Mouse (Mus musculus): Measurements from ENCODE around the gene Pskh1. TPM values are rescaled to one million over a fixed set of nuclear protein-coding genes. Genes with fewer than 3 reads are reported as not detected.

Gene Pskh1
- total and polyA plus RNA-seq, 3 experiments = 12.9 to 26.2 TPM; not detected in 1

DNA sequence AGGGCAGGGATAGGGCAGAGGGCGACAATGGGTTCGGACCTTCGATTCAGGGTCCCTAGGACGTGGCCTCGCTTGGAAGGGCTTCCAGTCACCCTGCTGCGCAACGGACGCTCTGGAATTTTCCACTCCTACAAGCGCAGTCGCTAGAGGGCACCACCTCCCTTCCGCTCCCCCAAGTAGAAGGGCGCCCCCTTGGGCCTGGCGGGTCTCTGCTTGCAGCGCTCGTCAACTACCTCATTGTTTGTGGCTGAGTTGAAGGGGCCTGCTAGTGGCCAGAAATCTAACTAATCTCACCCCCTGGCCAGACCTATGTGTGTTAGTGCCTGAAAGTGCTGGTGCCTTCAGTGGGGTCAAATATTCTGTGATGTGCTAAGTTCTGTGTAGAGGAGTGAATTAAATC, 79.1 kb downstream of the Pskh1 start, which contains the start of gene Dpep3:
Dpep3 (minus strand) TSS at position 105 of the 400 bp plus-strand sequence.
- peaks cover 3 to 10% of the 10 kb centered on the region in 2 experiments; a peak in 3 of 4 replicates for H3K4me1 ChIP-seq (ENCODE audit: control insufficient read depth in 1 of 2, insufficient read depth in 2 of 2, low read length in 2 of 2)
- no peak for DNase-seq (ENCODE audit: low read depth, low spot score)
- no peaks in the 10 kb centered on the region for H3K27me3 ChIP-seq (ENCODE audit: control insufficient read depth in 1 of 2, insufficient read depth in 2 of 2, low read length in 2 of 2)
- no peaks in the 10 kb centered on the region for H3K79me2 ChIP-seq (ENCODE audit: control insufficient read depth, insufficient read depth, low read length, poor library complexity)
- H3K9ac ChIP-seq (ENCODE audit: control insufficient read depth, low read depth, low read length, poor library complexity, severe bottlenecking) = no peak within 1 kb of the TSS
- H3K4me3 ChIP-seq (ENCODE audit: control insufficient read depth in 1 of 2, insufficient read depth in 1 of 2, low read depth in 2 of 2, low read length in 2 of 2) = no peak within 1 kb of the TSS
- no peak within 1 kb of the TSS for H3K27ac ChIP-seq (ENCODE audit: control insufficient read depth, low read depth, low read length)
- no peak for TF ChIP-seq HCFC1 (IDR thresholded peaks at IDR 0.05; ENCODE audit: low read depth, low read length)
- no peak for TF ChIP-seq POLR2A (IDR thresholded peaks at IDR 0.05; ENCODE audit: control insufficient read depth in 1 of 2, insufficient read depth in 1 of 2, low read depth in 1 of 2, low read length in 2 of 2, poor library complexity in 1 of 2)
- no peak for TF ChIP-seq ELF1 (IDR thresholded peaks at IDR 0.05; ENCODE audit: low read depth, low read length)
- peak in 2 of 3 experiments; percentile 41 to 52; a peak in 4 of 6 replicates for TF ChIP-seq CTCF (IDR thresholded peaks at IDR 0.05 in 2 of 3, conservative IDR thresholded peaks at IDR 0.05 in 1 of 3; ENCODE audit: control insufficient read depth in 1 of 3, insufficient read depth in 1 of 3, low read depth in 2 of 3, low read length in 3 of 3, poor library complexity in 1 of 3, severe bottlenecking in 1 of 3)
- TF ChIP-seq NELFE (IDR thresholded peaks at IDR 0.05; ENCODE audit: low read depth, low read length) = no peak
- no peak for TF ChIP-seq MYB (IDR thresholded peaks at IDR 0.05; ENCODE audit: low read depth, low read length)
- H3K9me3 ChIP-seq (replicated peaks; ENCODE audit: insufficient read depth, low read length) = no peaks in the 10 kb centered on the region
- peaks cover 0 to 5% of the 10 kb centered on the region in 2 experiments; a peak in 2 of 4 replicates for H3K36me3 ChIP-seq (ENCODE audit: control insufficient read depth in 1 of 2, insufficient read depth in 2 of 2, low read length in 2 of 2)

DNA sequence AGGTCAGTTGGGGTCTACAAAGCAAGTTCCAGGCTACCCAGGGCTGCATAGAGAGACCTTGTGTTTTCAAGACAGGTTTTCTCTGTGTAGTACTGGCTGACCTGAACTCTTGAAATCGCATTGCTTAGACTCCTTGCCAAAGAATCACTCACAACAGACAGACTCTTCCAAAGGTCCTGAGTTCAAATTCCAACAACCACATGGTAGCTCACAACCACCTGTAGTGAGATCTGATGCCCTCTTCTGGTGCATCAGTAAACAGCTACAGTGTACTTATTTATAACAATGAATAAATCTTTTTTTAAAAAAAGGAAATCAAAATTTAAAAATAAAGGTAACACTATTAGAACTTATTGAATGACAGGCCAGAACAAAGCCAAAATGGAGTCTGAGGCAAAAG, 80.9 kb downstream of the Pskh1 start:
- peaks cover 0 to 5% of the 10 kb centered on the region in 2 experiments; a peak in 2 of 4 replicates for H3K36me3 ChIP-seq (ENCODE audit: control insufficient read depth in 1 of 2, insufficient read depth in 2 of 2, low read length in 2 of 2)
- H3K79me2 ChIP-seq (ENCODE audit: control insufficient read depth, insufficient read depth, low read length, poor library complexity) = no peaks in the 10 kb centered on the region
- H3K4me3 ChIP-seq (ENCODE audit: control insufficient read depth in 1 of 2, insufficient read depth in 1 of 2, low read depth in 2 of 2, low read length in 2 of 2) = no peak overlapping the region
- DNase-seq (ENCODE audit: low read depth, low spot score) = no peak
- no peak overlapping the region for H3K27ac ChIP-seq (ENCODE audit: control insufficient read depth, low read depth, low read length)
- no peaks in the 10 kb centered on the region for H3K9me3 ChIP-seq (replicated peaks; ENCODE audit: insufficient read depth, low read length)
- TF ChIP-seq CHD2 (IDR thresholded peaks at IDR 0.05; ENCODE audit: low read length) = no peak
- no peak for TF ChIP-seq KAT2A (conservative IDR thresholded peaks at IDR 0.05; ENCODE audit: low read depth, low read length)
- TF ChIP-seq ZC3H11A (IDR thresholded peaks at IDR 0.05; ENCODE audit: low read depth, low read length) = peak; percentile 11; the same call in 1 of the 2 replicates
- TF ChIP-seq TCF12 (IDR thresholded peaks at IDR 0.05; ENCODE audit: low read depth, low read length) = no peak
- TF ChIP-seq MYC (IDR thresholded peaks at IDR 0.05; ENCODE audit: low read depth, low read length) = 0 out of 2 replicates have a peak, but pooled peaks have one; percentile 28
- TF ChIP-seq EP300 (IDR thresholded peaks at IDR 0.05; ENCODE audit: low read depth in 1 of 2, low read length in 2 of 2) = no peak
- TF ChIP-seq ETS1 (IDR thresholded peaks at IDR 0.05; ENCODE audit: low read depth, low read length) = no peak
- peak; percentile 35 for TF ChIP-seq SMC3 (IDR thresholded peaks at IDR 0.05; ENCODE audit: low read depth, low read length)
- TF ChIP-seq GABPA (IDR thresholded peaks at IDR 0.05; ENCODE audit: low read depth, low read length) = no peak
- peak in 1 of 3 experiments; percentile 35; a peak in 2 of 6 replicates for TF ChIP-seq CTCF (IDR thresholded peaks at IDR 0.05 in 2 of 3, conservative IDR thresholded peaks at IDR 0.05 in 1 of 3; ENCODE audit: control insufficient read depth in 1 of 3, insufficient read depth in 1 of 3, low read depth in 2 of 3, low read length in 3 of 3, poor library complexity in 1 of 3, severe bottlenecking in 1 of 3)
- TF ChIP-seq RAD21 (IDR thresholded peaks at IDR 0.05; ENCODE audit: low read depth, low read length) = peak; percentile 18; the same call in 1 of the 2 replicates
- TF ChIP-seq MXI1 (IDR thresholded peaks at IDR 0.05; ENCODE audit: low read depth, low read length) = no peak
- H3K27me3 ChIP-seq (ENCODE audit: control insufficient read depth in 1 of 2, insufficient read depth in 2 of 2, low read length in 2 of 2) = no peaks in the 10 kb centered on the region
- H3K4me1 ChIP-seq (ENCODE audit: control insufficient read depth in 1 of 2, insufficient read depth in 2 of 2, low read length in 2 of 2) = peaks cover 3 to 10% of the 10 kb centered on the region in 2 experiments; a peak in 3 of 4 replicates
- no peak overlapping the region for H3K9ac ChIP-seq (ENCODE audit: control insufficient read depth, low read depth, low read length, poor library complexity, severe bottlenecking)

Other genes with a start within 250 kb of the Pskh1 start
- gene Carmil2, start 214.2 kb upstream of the Pskh1 start, total RNA-seq (2012; rRNA removed) = 7.9 and 9.5 TPM in 2 replicates
- gene Carmil2, start 214.2 kb upstream of the Pskh1 start, polyA plus RNA-seq (2012; ENCODE audit: insufficient read depth in 1 of 2, insufficient read length in 2 of 2, low read depth in 1 of 2, low replicate concordance in 2 of 2, missing spikeins in 1 of 2) = 10 to 100 TPM in 1 of 2 experiments, not detected in 1; 62.7 TPM
- gene Acd, start 199.3 kb upstream of the Pskh1 start, total RNA-seq (2012; rRNA removed) = 7.5 and 9.3 TPM in 2 replicates
- 10 to 100 TPM in 1 of 2 experiments, not detected in 1; 53.9 TPM for gene Acd, start 199.3 kb upstream of the Pskh1 start, polyA plus RNA-seq (2012; ENCODE audit: insufficient read depth in 1 of 2, insufficient read length in 2 of 2, low read depth in 1 of 2, low replicate concordance in 2 of 2, missing spikeins in 1 of 2)
- gene Pard6a, start 199.3 kb upstream of the Pskh1 start, total RNA-seq (2012; rRNA removed) = 12.3 and 13.7 TPM in 2 replicates
- gene Pard6a, start 199.3 kb upstream of the Pskh1 start, polyA plus RNA-seq (2012; ENCODE audit: insufficient read depth in 1 of 2, insufficient read length in 2 of 2, low read depth in 1 of 2, low replicate concordance in 2 of 2, missing spikeins in 1 of 2) = 10 to 100 TPM in 1 of 2 experiments, not detected in 1; 20.5 TPM
- gene 4933405L10Rik, start 192.8 kb upstream of the Pskh1 start, total RNA-seq (2012; rRNA removed) = 0.13 and 0.23 TPM in 2 replicates
- under 1 TPM in 1 of 2 experiments, not detected in 1; 0.42 TPM for gene 4933405L10Rik, start 192.8 kb upstream of the Pskh1 start, polyA plus RNA-seq (2012; ENCODE audit: insufficient read depth in 1 of 2, insufficient read length in 2 of 2, low read depth in 1 of 2, low replicate concordance in 2 of 2, missing spikeins in 1 of 2)
- gene Enkd1, start 192.2 kb upstream of the Pskh1 start, total RNA-seq (2012; rRNA removed) = 22.0 TPM in 2 replicates
- gene Enkd1, start 192.2 kb upstream of the Pskh1 start, polyA plus RNA-seq (2012; ENCODE audit: insufficient read depth in 1 of 2, insufficient read length in 2 of 2, low read depth in 1 of 2, low replicate concordance in 2 of 2, missing spikeins in 1 of 2) = 10 to 100 TPM in 1 of 2 experiments, not detected in 1; 42.6 TPM
- gene Gfod2, start 141.8 kb upstream of the Pskh1 start, total RNA-seq (2012; rRNA removed) = 7.0 and 8.3 TPM in 2 replicates
- 1 to 10 TPM in 1 of 2 experiments, not detected in 1; 7.0 TPM for gene Gfod2, start 141.8 kb upstream of the Pskh1 start, polyA plus RNA-seq (2012; ENCODE audit: insufficient read depth in 1 of 2, insufficient read length in 2 of 2, low read depth in 1 of 2, low replicate concordance in 2 of 2, missing spikeins in 1 of 2)
- gene Ranbp10, start 73.1 kb upstream of the Pskh1 start, total RNA-seq (2012; rRNA removed) = 7.4 and 7.7 TPM in 2 replicates
- 10 to 100 TPM in 1 of 2 experiments, not detected in 1; 22.1 TPM for gene Ranbp10, start 73.1 kb upstream of the Pskh1 start, polyA plus RNA-seq (2012; ENCODE audit: insufficient read depth in 1 of 2, insufficient read length in 2 of 2, low read depth in 1 of 2, low replicate concordance in 2 of 2, missing spikeins in 1 of 2)
- not detected in 2 replicates for gene Tsnaxip1, start 72.7 kb upstream of the Pskh1 start, total RNA-seq (2012; rRNA removed)
- under 1 TPM in 1 of 2 experiments, not detected in 1; 0.10 TPM for gene Tsnaxip1, start 72.7 kb upstream of the Pskh1 start, polyA plus RNA-seq (2012; ENCODE audit: insufficient read depth in 1 of 2, insufficient read length in 2 of 2, low read depth in 1 of 2, low replicate concordance in 2 of 2, missing spikeins in 1 of 2)
- 14.2 and 15.7 TPM in 2 replicates for gene Cenpt, start 47.2 kb upstream of the Pskh1 start, total RNA-seq (2012; rRNA removed)
- gene Cenpt, start 47.2 kb upstream of the Pskh1 start, polyA plus RNA-seq (2012; ENCODE audit: insufficient read depth in 1 of 2, insufficient read length in 2 of 2, low read depth in 1 of 2, low replicate concordance in 2 of 2, missing spikeins in 1 of 2) = 10 to 100 TPM in 1 of 2 experiments, not detected in 1; 26.5 TPM
- 41.9 and 48.8 TPM in 2 replicates for gene Thap11, start 45.3 kb upstream of the Pskh1 start, total RNA-seq (2012; rRNA removed)
- gene Thap11, start 45.3 kb upstream of the Pskh1 start, polyA plus RNA-seq (2012; ENCODE audit: insufficient read depth in 1 of 2, insufficient read length in 2 of 2, low read depth in 1 of 2, low replicate concordance in 2 of 2, missing spikeins in 1 of 2) = 10 to 100 TPM in 1 of 2 experiments, not detected in 1; 51.4 TPM
- gene Nutf2, start 39.9 kb upstream of the Pskh1 start, total RNA-seq (2012; rRNA removed) = 167 and 198 TPM in 2 replicates
- 10 to 100 TPM in 1 of 2 experiments, not detected in 1; 28.0 TPM for gene Nutf2, start 39.9 kb upstream of the Pskh1 start, polyA plus RNA-seq (2012; ENCODE audit: insufficient read depth in 1 of 2, insufficient read length in 2 of 2, low read depth in 1 of 2, low replicate concordance in 2 of 2, missing spikeins in 1 of 2)
- 44.5 and 46.1 TPM in 2 replicates for gene Edc4, start 19.6 kb upstream of the Pskh1 start, total RNA-seq (2012; rRNA removed)
- gene Edc4, start 19.6 kb upstream of the Pskh1 start, polyA plus RNA-seq (2012; ENCODE audit: insufficient read depth in 1 of 2, insufficient read length in 2 of 2, low read depth in 1 of 2, low replicate concordance in 2 of 2, missing spikeins in 1 of 2) = 10 to 100 TPM in 1 of 2 experiments, not detected in 1; 72.1 TPM
- not detected in 2 replicates for gene Nrn1l, start 6.9 kb upstream of the Pskh1 start, total RNA-seq (2012; rRNA removed)
- gene Nrn1l, start 6.9 kb upstream of the Pskh1 start, polyA plus RNA-seq (2012; ENCODE audit: insufficient read depth in 1 of 2, insufficient read length in 2 of 2, low read depth in 1 of 2, low replicate concordance in 2 of 2, missing spikeins in 1 of 2) = under 1 TPM in 1 of 2 experiments, not detected in 1; 0.39 TPM
- gene Ctrl, start 33.4 kb downstream of the Pskh1 start, total RNA-seq (2012; rRNA removed) = 0.69 and 1.5 TPM in 2 replicates
- 1 to 10 TPM in 1 of 2 experiments, not detected in 1; 3.0 TPM for gene Ctrl, start 33.4 kb downstream of the Pskh1 start, polyA plus RNA-seq (2012; ENCODE audit: insufficient read depth in 1 of 2, insufficient read length in 2 of 2, low read depth in 1 of 2, low replicate concordance in 2 of 2, missing spikeins in 1 of 2)
- 228 and 275 TPM in 2 replicates for gene Psmb10, start 38.0 kb downstream of the Pskh1 start, total RNA-seq (2012; rRNA removed)
- gene Psmb10, start 38.0 kb downstream of the Pskh1 start, polyA plus RNA-seq (2012; ENCODE audit: insufficient read depth in 1 of 2, insufficient read length in 2 of 2, low read depth in 1 of 2, low replicate concordance in 2 of 2, missing spikeins in 1 of 2) = 100 to 1,000 TPM in 1 of 2 experiments, not detected in 1; 193 TPM
- 0.78 and 1.1 TPM in 2 replicates for gene Lcat, start 42.9 kb downstream of the Pskh1 start, total RNA-seq (2012; rRNA removed)
- 1 to 10 TPM in 1 of 2 experiments, not detected in 1; 2.5 TPM for gene Lcat, start 42.9 kb downstream of the Pskh1 start, polyA plus RNA-seq (2012; ENCODE audit: insufficient read depth in 1 of 2, insufficient read length in 2 of 2, low read depth in 1 of 2, low replicate concordance in 2 of 2, missing spikeins in 1 of 2)
- gene Slc12a4, start 65.7 kb downstream of the Pskh1 start, total RNA-seq (2012; rRNA removed) = 22.2 and 25.6 TPM in 2 replicates
- gene Slc12a4, start 65.7 kb downstream of the Pskh1 start, polyA plus RNA-seq (2012; ENCODE audit: insufficient read depth in 1 of 2, insufficient read length in 2 of 2, low read depth in 1 of 2, low replicate concordance in 2 of 2, missing spikeins in 1 of 2) = 10 to 100 TPM in 1 of 2 experiments, not detected in 1; 32.3 TPM
- gene Dpep3, start 79.0 kb downstream of the Pskh1 start, total RNA-seq (2012; rRNA removed) = not detected in 2 replicates
- under 1 TPM in 1 of 2 experiments, not detected in 1; 0.11 TPM for gene Dpep3, start 79.0 kb downstream of the Pskh1 start, polyA plus RNA-seq (2012; ENCODE audit: insufficient read depth in 1 of 2, insufficient read length in 2 of 2, low read depth in 1 of 2, low replicate concordance in 2 of 2, missing spikeins in 1 of 2)
- gene Dus2, start 90.9 kb downstream of the Pskh1 start, total RNA-seq (2012; rRNA removed) = 8.6 and 9.2 TPM in 2 replicates
- 10 to 100 TPM in 1 of 2 experiments, not detected in 1; 11.9 TPM for gene Dus2, start 90.9 kb downstream of the Pskh1 start, polyA plus RNA-seq (2012; ENCODE audit: insufficient read depth in 1 of 2, insufficient read length in 2 of 2, low read depth in 1 of 2, low replicate concordance in 2 of 2, missing spikeins in 1 of 2)
- not detected in 2 replicates for gene Dpep2nb, start 105.5 kb downstream of the Pskh1 start, total RNA-seq (2012; rRNA removed)
- under 1 TPM in 1 of 2 experiments, not detected in 1; 0.14 TPM for gene Dpep2nb, start 105.5 kb downstream of the Pskh1 start, polyA plus RNA-seq (2012; ENCODE audit: insufficient read depth in 1 of 2, insufficient read length in 2 of 2, low read depth in 1 of 2, low replicate concordance in 2 of 2, missing spikeins in 1 of 2)
- 23.4 and 29.9 TPM in 2 replicates for gene Ddx28, start 111.4 kb downstream of the Pskh1 start, total RNA-seq (2012; rRNA removed)
- gene Ddx28, start 111.4 kb downstream of the Pskh1 start, polyA plus RNA-seq (2012; ENCODE audit: insufficient read depth in 1 of 2, insufficient read length in 2 of 2, low read depth in 1 of 2, low replicate concordance in 2 of 2, missing spikeins in 1 of 2) = 10 to 100 TPM in 1 of 2 experiments, not detected in 1; 21.8 TPM
- gene Nfatc3, start 158.4 kb downstream of the Pskh1 start, total RNA-seq (2012; rRNA removed) = 14.4 and 16.9 TPM in 2 replicates
- gene Nfatc3, start 158.4 kb downstream of the Pskh1 start, polyA plus RNA-seq (2012; ENCODE audit: insufficient read depth in 1 of 2, insufficient read length in 2 of 2, low read depth in 1 of 2, low replicate concordance in 2 of 2, missing spikeins in 1 of 2) = 10 to 100 TPM; 50.2 to 59.3 TPM
- 1.3 and 2.3 TPM in 2 replicates for gene Esrp2, start 236.5 kb downstream of the Pskh1 start, total RNA-seq (2012; rRNA removed)
- 1 to 10 TPM in 1 of 2 experiments, not detected in 1; 4.5 TPM for gene Esrp2, start 236.5 kb downstream of the Pskh1 start, polyA plus RNA-seq (2012; ENCODE audit: insufficient read depth in 1 of 2, insufficient read length in 2 of 2, low read depth in 1 of 2, low replicate concordance in 2 of 2, missing spikeins in 1 of 2)
- gene Pla2g15, start 250.0 kb downstream of the Pskh1 start, total RNA-seq (2012; rRNA removed) = 4.0 and 6.2 TPM in 2 replicates
- 1 to 10 TPM in 1 of 2 experiments, not detected in 1; 9.4 TPM for gene Pla2g15, start 250.0 kb downstream of the Pskh1 start, polyA plus RNA-seq (2012; ENCODE audit: insufficient read depth in 1 of 2, insufficient read length in 2 of 2, low read depth in 1 of 2, low replicate concordance in 2 of 2, missing spikeins in 1 of 2)

All from MEL (cell line).